Mouse (Mus musculus): ENCODE results near the gene Ptprk. TPM values are rescaled to one million over a fixed set of nuclear protein-coding genes. Genes with fewer than 3 reads are reported as not detected.

Ptprk gene
- polyA plus RNA-seq, 1 experiment from 2014 or later, result 41.9 TPM

- no peaks in the 10 kb centered on the region for H3K27me3 ChIP-seq (replicated peaks; ENCODE audit: control insufficient read depth, insufficient read depth, low read length)
- H3K9me3 ChIP-seq (ENCODE audit: control insufficient read depth, low read length), result no peaks in the 10 kb centered on the region
- no peak overlapping the region for H3K4me3 ChIP-seq (ENCODE audit: low read depth, low read length)
- H3K36me3 ChIP-seq (ENCODE audit: control insufficient read depth, insufficient read depth, low read length), result no peaks in the 10 kb centered on the region
- no peak for ATAC-seq (replicated peaks; ENCODE audit: low FRiP score, low TSS enrichment, low read depth)
- H3K4me2 ChIP-seq (ENCODE audit: low read length), result no peak overlapping the region
- H3K27ac ChIP-seq (ENCODE audit: low read depth), result no peak overlapping the region
- no peaks in the 10 kb centered on the region for H3K4me1 ChIP-seq (replicated peaks; ENCODE audit: control insufficient read depth, insufficient read depth, low read length)
- no peak overlapping the region for H3K9ac ChIP-seq (ENCODE audit: low read length)
- DNase-seq (ENCODE audit: low spot score), result no peak
These were observed 327.2 kb downstream of the Ptprk start for GRCm38 (mm10) chr10:28401796-28402195.

- Histone ChIP-seq H3K27ac (ENCODE audit: low read depth) (no peak overlapping the region), H3K4me1 (replicated peaks; ENCODE audit: control insufficient read depth, insufficient read depth, low read length) (no peaks in the 10 kb centered on the region), H3K9ac (ENCODE audit: low read length) (no peak overlapping the region), H3K4me2 (ENCODE audit: low read length) (no peak overlapping the region), H3K9me3 (ENCODE audit: control insufficient read depth, low read length) (no peaks in the 10 kb centered on the region), H3K36me3 (ENCODE audit: control insufficient read depth, insufficient read depth, low read length) (no peaks in the 10 kb centered on the region), H3K4me3 (ENCODE audit: low read depth, low read length) (no peak overlapping the region), H3K27me3 (replicated peaks; ENCODE audit: control insufficient read depth, insufficient read depth, low read length) (no peaks in the 10 kb centered on the region)
- no peak for DNase-seq (ENCODE audit: low spot score)
- 82% methylated on average over 2 of the region's 2 CpGs for WGBS
- ATAC-seq (replicated peaks; ENCODE audit: low FRiP score, low TSS enrichment, low read depth), result no peak
These were observed 334.4 kb downstream of the Ptprk start for GRCm38 (mm10) chr10:28408980-28409379.

GRCm38 (mm10) chr10:28414823-28415222, 340.2 kb downstream of the Ptprk start:
- Histone ChIP-seq H3K36me3 (ENCODE audit: control insufficient read depth, insufficient read depth, low read length) (no peaks in the 10 kb centered on the region), H3K4me1 (replicated peaks; ENCODE audit: control insufficient read depth, insufficient read depth, low read length) (no peaks in the 10 kb centered on the region), H3K4me2 (ENCODE audit: low read length) (no peak overlapping the region), H3K9me3 (ENCODE audit: control insufficient read depth, low read length) (no peaks in the 10 kb centered on the region), H3K9ac (ENCODE audit: low read length) (no peak overlapping the region), H3K27me3 (replicated peaks; ENCODE audit: control insufficient read depth, insufficient read depth, low read length) (no peaks in the 10 kb centered on the region), H3K27ac (ENCODE audit: low read depth) (no peak overlapping the region), H3K4me3 (ENCODE audit: low read depth, low read length) (no peak overlapping the region)
- DNase-seq (ENCODE audit: low spot score), result no peak
- WGBS, result 49% methylated on average over 4 of the region's 4 CpGs
- no peak for ATAC-seq (replicated peaks; ENCODE audit: low FRiP score, low TSS enrichment, low read depth)

DNA sequence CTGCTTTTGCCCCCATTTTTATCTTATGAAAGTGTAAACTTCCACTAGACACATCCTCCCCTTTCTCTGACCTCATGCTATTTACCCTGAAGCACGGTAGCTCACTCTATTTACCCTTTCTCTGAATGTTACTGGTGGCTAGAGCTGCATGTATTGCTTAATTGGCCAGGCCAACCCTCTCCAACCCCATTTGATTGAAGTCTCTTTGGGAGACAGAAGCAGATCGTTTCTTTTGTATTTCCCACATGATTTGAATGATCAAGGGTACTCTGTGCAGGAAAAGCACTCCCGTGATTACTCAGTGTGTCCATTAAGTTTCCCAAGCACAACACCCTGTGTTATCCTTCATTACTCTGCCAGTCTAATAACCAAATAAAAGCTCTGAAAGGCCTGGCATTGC, 348.0 kb downstream of the Ptprk start:
- DNase-seq (ENCODE audit: low spot score) (no peak), ATAC-seq (replicated peaks; ENCODE audit: low FRiP score, low TSS enrichment, low read depth) (no peak)
- no peak overlapping the region for H3K9ac ChIP-seq (ENCODE audit: low read length)
- H3K9me3 ChIP-seq (ENCODE audit: control insufficient read depth, low read length), result no peaks in the 10 kb centered on the region
- no peak overlapping the region for H3K4me3 ChIP-seq (ENCODE audit: low read depth, low read length)
- H3K36me3 ChIP-seq (ENCODE audit: control insufficient read depth, insufficient read depth, low read length), result no peaks in the 10 kb centered on the region
- no peak overlapping the region for H3K4me2 ChIP-seq (ENCODE audit: low read length)
- no peaks in the 10 kb centered on the region for H3K4me1 ChIP-seq (replicated peaks; ENCODE audit: control insufficient read depth, insufficient read depth, low read length)
- WGBS, result 53% methylated on average over 3 of the region's 3 CpGs
- no peak overlapping the region for H3K27ac ChIP-seq (ENCODE audit: low read depth)
- no peaks in the 10 kb centered on the region for H3K27me3 ChIP-seq (replicated peaks; ENCODE audit: control insufficient read depth, insufficient read depth, low read length)

GRCm38 (mm10) chr10:28425371-28425770, 350.8 kb downstream of the Ptprk start:
- Histone ChIP-seq H3K27ac (ENCODE audit: low read depth) (no peak overlapping the region), H3K36me3 (ENCODE audit: control insufficient read depth, insufficient read depth, low read length) (no peaks in the 10 kb centered on the region), H3K27me3 (replicated peaks; ENCODE audit: control insufficient read depth, insufficient read depth, low read length) (no peaks in the 10 kb centered on the region), H3K4me3 (ENCODE audit: low read depth, low read length) (no peak overlapping the region), H3K4me1 (replicated peaks; ENCODE audit: control insufficient read depth, insufficient read depth, low read length) (no peaks in the 10 kb centered on the region), H3K4me2 (ENCODE audit: low read length) (no peak overlapping the region), H3K9me3 (ENCODE audit: control insufficient read depth, low read length) (no peaks in the 10 kb centered on the region), H3K9ac (ENCODE audit: low read length) (no peak overlapping the region)
- ATAC-seq (replicated peaks; ENCODE audit: low FRiP score, low TSS enrichment, low read depth), result no peak
- DNase-seq (ENCODE audit: low spot score), result no peak

- no peak overlapping the region for H3K9ac ChIP-seq (ENCODE audit: low read length)
- ATAC-seq (replicated peaks; ENCODE audit: low FRiP score, low TSS enrichment, low read depth) (no peak), DNase-seq (ENCODE audit: low spot score) (no peak)
- H3K4me1 ChIP-seq (replicated peaks; ENCODE audit: control insufficient read depth, insufficient read depth, low read length), result no peaks in the 10 kb centered on the region
- H3K4me3 ChIP-seq (ENCODE audit: low read depth, low read length), result no peak overlapping the region
- H3K9me3 ChIP-seq (ENCODE audit: control insufficient read depth, low read length), result no peaks in the 10 kb centered on the region
- WGBS, result 83% methylated on average over 1 of the region's 1 CpGs
- H3K4me2 ChIP-seq (ENCODE audit: low read length), result no peak overlapping the region
- no peaks in the 10 kb centered on the region for H3K27me3 ChIP-seq (replicated peaks; ENCODE audit: control insufficient read depth, insufficient read depth, low read length)
- H3K27ac ChIP-seq (ENCODE audit: low read depth), result no peak overlapping the region
- no peaks in the 10 kb centered on the region for H3K36me3 ChIP-seq (ENCODE audit: control insufficient read depth, insufficient read depth, low read length)
These were observed 361.5 kb downstream of the Ptprk start for GRCm38 (mm10) chr10:28436084-28436483.

GRCm38 (mm10) chr10:28449853-28450252, 375.2 kb downstream of the Ptprk start:
- no peak for ATAC-seq (replicated peaks; ENCODE audit: low FRiP score, low TSS enrichment, low read depth)
- no peak overlapping the region for H3K4me2 ChIP-seq (ENCODE audit: low read length)
- H3K27me3 ChIP-seq (replicated peaks; ENCODE audit: control insufficient read depth, insufficient read depth, low read length), result no peaks in the 10 kb centered on the region
- no peaks in the 10 kb centered on the region for H3K4me1 ChIP-seq (replicated peaks; ENCODE audit: control insufficient read depth, insufficient read depth, low read length)
- no peak overlapping the region for H3K27ac ChIP-seq (ENCODE audit: low read depth)
- H3K36me3 ChIP-seq (ENCODE audit: control insufficient read depth, insufficient read depth, low read length), result no peaks in the 10 kb centered on the region
- no peak overlapping the region for H3K9ac ChIP-seq (ENCODE audit: low read length)
- no peak for DNase-seq (ENCODE audit: low spot score)
- H3K9me3 ChIP-seq (ENCODE audit: control insufficient read depth, low read length), result no peaks in the 10 kb centered on the region
- 51% methylated on average over 4 of the region's 4 CpGs for WGBS
- no peak overlapping the region for H3K4me3 ChIP-seq (ENCODE audit: low read depth, low read length)

DNA sequence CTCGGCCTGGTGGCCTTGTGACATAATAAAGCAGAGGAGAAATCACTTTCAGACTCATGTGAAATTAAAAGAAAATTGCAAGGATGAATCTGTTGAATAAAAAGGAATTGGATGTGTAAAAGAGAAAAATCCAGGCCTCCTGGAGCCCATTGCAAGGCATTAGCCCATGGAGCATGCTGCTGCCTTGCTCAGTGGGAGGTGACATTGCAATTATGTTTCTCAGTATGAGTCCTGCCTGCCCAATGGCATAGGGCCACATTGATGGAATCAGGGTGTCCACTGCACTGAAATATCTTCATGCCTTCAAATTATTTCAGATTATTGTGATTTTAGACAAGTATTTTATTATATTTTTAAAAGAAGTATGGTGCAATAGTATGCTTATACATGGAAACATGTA, 376.0 kb downstream of the Ptprk start:
- Histone ChIP-seq H3K27me3 (replicated peaks; ENCODE audit: control insufficient read depth, insufficient read depth, low read length) (no peaks in the 10 kb centered on the region), H3K36me3 (ENCODE audit: control insufficient read depth, insufficient read depth, low read length) (no peaks in the 10 kb centered on the region), H3K9ac (ENCODE audit: low read length) (no peak overlapping the region), H3K9me3 (ENCODE audit: control insufficient read depth, low read length) (no peaks in the 10 kb centered on the region), H3K4me3 (ENCODE audit: low read depth, low read length) (no peak overlapping the region), H3K4me2 (ENCODE audit: low read length) (no peak overlapping the region), H3K27ac (ENCODE audit: low read depth) (no peak overlapping the region), H3K4me1 (replicated peaks; ENCODE audit: control insufficient read depth, insufficient read depth, low read length) (no peaks in the 10 kb centered on the region)
- ATAC-seq (replicated peaks; ENCODE audit: low FRiP score, low TSS enrichment, low read depth) (no peak), DNase-seq (ENCODE audit: low spot score) (no peak)
- WGBS, result 92% methylated on average over 1 of the region's 1 CpGs

- WGBS, result 79% methylated on average over 1 of the region's 1 CpGs
- H3K36me3 ChIP-seq (ENCODE audit: control insufficient read depth, insufficient read depth, low read length), result no peaks in the 10 kb centered on the region
- ATAC-seq (replicated peaks; ENCODE audit: low FRiP score, low TSS enrichment, low read depth), result no peak
These were observed 383.4 kb downstream of the Ptprk start for GRCm38 (mm10) chr10:28458027-28458426.

More at GRCm38 (mm10) chr10:28458027-28458426, 383.4 kb downstream of the Ptprk start:
- DNase-seq (ENCODE audit: low spot score), result no peak
- Histone ChIP-seq H3K4me2 (ENCODE audit: low read length) (no peak overlapping the region), H3K4me3 (ENCODE audit: low read depth, low read length) (no peak overlapping the region), H3K4me1 (replicated peaks; ENCODE audit: control insufficient read depth, insufficient read depth, low read length) (no peaks in the 10 kb centered on the region), H3K27ac (ENCODE audit: low read depth) (no peak overlapping the region), H3K9ac (ENCODE audit: low read length) (no peak overlapping the region), H3K27me3 (replicated peaks; ENCODE audit: control insufficient read depth, insufficient read depth, low read length) (no peaks in the 10 kb centered on the region), H3K9me3 (ENCODE audit: control insufficient read depth, low read length) (no peaks in the 10 kb centered on the region)
